Mouse (Mus musculus) erythroblast, embryonic 14.5 days (primary cell): ENCODE data around the gene Coro2a.

Experiments used
- GATA1 ChIP-seq: IDR thresholded peaks from 2 replicates; pipeline ENCODE4 v1.6.1; 2012; ENCODE audit warnings: low read length, inconsistent platforms, mixed read lengths
- TAL1 ChIP-seq: IDR thresholded peaks from 3 replicates; pipeline ENCODE4 v1.6.1; 2012; ENCODE audit warnings: low read length, inconsistent platforms, mixed read lengths

DNA sequence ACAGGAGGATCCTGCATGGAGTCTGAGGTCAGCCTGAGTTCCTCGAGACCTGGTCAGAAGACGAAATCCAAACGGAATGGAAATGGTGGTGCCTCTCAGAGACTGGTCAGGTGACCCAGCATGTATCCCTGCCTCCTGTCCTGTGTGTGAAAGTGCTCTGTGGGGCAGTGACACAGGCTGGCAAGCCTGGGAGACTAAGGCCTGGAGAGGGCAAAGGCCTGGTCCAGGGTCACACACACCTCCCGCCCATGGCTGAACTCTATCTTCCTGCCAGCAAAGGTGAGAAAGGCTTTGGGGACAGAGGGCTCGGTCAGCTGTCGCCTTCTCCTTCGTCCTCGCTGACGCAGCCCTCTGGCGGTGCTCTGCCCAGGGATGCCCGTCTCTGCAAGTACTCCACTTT, 3.4 kb upstream of the Coro2a start:
- no peak for TF ChIP-seq GATA1
- no peak for TF ChIP-seq TAL1
